Mouse (Mus musculus): ENCODE measurements around the gene Gbf1.

DNA sequence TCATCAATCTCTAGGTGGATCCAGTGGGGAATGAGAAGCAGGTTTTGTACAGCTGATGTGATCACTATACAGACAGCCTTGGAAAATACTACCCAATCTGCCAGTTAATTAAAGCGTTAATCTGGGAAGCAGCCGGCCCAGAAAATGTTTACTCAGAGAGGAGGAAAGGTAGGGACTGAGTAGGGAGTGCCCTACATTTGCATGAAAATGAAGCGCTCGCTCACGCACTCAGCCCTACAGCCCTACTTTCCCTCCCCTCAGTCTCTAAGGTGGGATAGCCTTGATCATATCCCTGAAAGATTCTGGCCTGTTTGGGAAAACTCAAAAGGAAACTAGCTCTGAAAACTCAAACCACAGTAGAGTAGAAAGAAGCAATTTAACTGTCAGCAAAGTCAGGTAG is 92.3 kb downstream of the Gbf1 start:
- no peak for TF ChIP-seq CTCF (IDR thresholded peaks at IDR 0.05; ENCODE audit: insufficient read depth, low read depth, low read length)
- no peak for TF ChIP-seq POLR2A (IDR thresholded peaks at IDR 0.05; ENCODE audit: insufficient read depth, low read depth, low read length)
